Mouse (Mus musculus): ENCODE measurements around the gene Lyl1. TPM values are rescaled to one million over a fixed set of nuclear protein-coding genes. Genes with fewer than 3 reads are reported as not detected.
"Not testable (repeated sequence)": the region's sequence is repeated elsewhere in the genome, so short reads cannot be mapped to it uniquely, and the experiment has no call there.

The Lyl1 gene
- polyA plus RNA-seq, 1 experiment from 2014 or later: 5.1 TPM

GRCm38 (mm10) chr8:84664566-84665384 is 36.5 kb upstream of the Lyl1 start:
- ATAC-seq (ENCODE audit: low FRiP score) (peak; percentile 51), DNase-seq (ENCODE audit: low spot score, missing footprints) (peak; percentile 99)
- no peaks in the 10 kb centered on the region for H3K27me3 ChIP-seq (ENCODE audit: control insufficient read depth, insufficient read depth, low read length)
- peak overlapping the region; percentile 59 for H3K4me3 ChIP-seq (ENCODE audit: low read depth, low read length)
- H3K27ac ChIP-seq (ENCODE audit: low read depth, low read length): peak overlapping the region; percentile 80
- H3K36me3 ChIP-seq (ENCODE audit: control insufficient read depth, insufficient read depth, low read length): peaks cover 3% of the 10 kb centered on the region; the same call in 1 of the 2 replicates
- peak overlapping the region; percentile 68 for H3K9ac ChIP-seq (ENCODE audit: low read length)
- WGBS: under 1% methylated on average over 29 of the region's 29 CpGs
- peaks cover 32% of the 10 kb centered on the region for H3K4me1 ChIP-seq (ENCODE audit: control insufficient read depth, insufficient read depth, low read length)
- no peaks in the 10 kb centered on the region for H3K9me3 ChIP-seq (ENCODE audit: control insufficient read depth, low read length)
- peak overlapping the region; percentile 99 for H3K4me2 ChIP-seq

GRCm38 (mm10) chr8:84665385-84665893 is 35.8 kb upstream of the Lyl1 start:
- 3% methylated on average over 14 of the region's 14 CpGs for WGBS
- Histone ChIP-seq H3K9me3 (ENCODE audit: control insufficient read depth, low read length) (no peaks in the 10 kb centered on the region), H3K4me2 (peak overlapping the region; percentile 99), H3K36me3 (ENCODE audit: control insufficient read depth, insufficient read depth, low read length) (peaks cover 6% of the 10 kb centered on the region), H3K27me3 (ENCODE audit: control insufficient read depth, insufficient read depth, low read length) (no peaks in the 10 kb centered on the region), H3K4me1 (ENCODE audit: control insufficient read depth, insufficient read depth, low read length) (peaks cover 26% of the 10 kb centered on the region), H3K9ac (ENCODE audit: low read length) (peak overlapping the region; percentile 68), H3K27ac (ENCODE audit: low read depth, low read length) (peak overlapping the region; percentile 50), H3K4me3 (ENCODE audit: low read depth, low read length) (peak overlapping the region; percentile 59)
- DNase-seq (ENCODE audit: low spot score, missing footprints): no peak
- ATAC-seq (ENCODE audit: low FRiP score): no peak

- Histone ChIP-seq H3K27ac (ENCODE audit: low read depth, low read length) (no peak overlapping the region), H3K9ac (ENCODE audit: low read length) (no peak overlapping the region), H3K4me2 (no peak overlapping the region), H3K36me3 (ENCODE audit: control insufficient read depth, insufficient read depth, low read length) (peaks cover 6% of the 10 kb centered on the region), H3K9me3 (ENCODE audit: control insufficient read depth, low read length) (no peaks in the 10 kb centered on the region), H3K27me3 (ENCODE audit: control insufficient read depth, insufficient read depth, low read length) (no peaks in the 10 kb centered on the region), H3K4me1 (ENCODE audit: control insufficient read depth, insufficient read depth, low read length) (peaks cover 8% of the 10 kb centered on the region), H3K4me3 (ENCODE audit: low read depth, low read length) (no peak overlapping the region)
- 78% methylated on average over 1 of the region's 1 CpGs for WGBS
- DNase-seq (ENCODE audit: low spot score, missing footprints): no peak
- no peak for ATAC-seq (ENCODE audit: low FRiP score)
Observed at GRCm38 (mm10) chr8:84668081-84668480, 33.2 kb upstream of the Lyl1 start.

GRCm38 (mm10) chr8:84668731-84669485 is 32.3 kb upstream of the Lyl1 start:
- Histone ChIP-seq H3K27me3 (ENCODE audit: control insufficient read depth, insufficient read depth, low read length) (no peaks in the 10 kb centered on the region), H3K4me2 (no peak overlapping the region), H3K36me3 (ENCODE audit: control insufficient read depth, insufficient read depth, low read length) (peaks cover 6% of the 10 kb centered on the region), H3K9me3 (ENCODE audit: control insufficient read depth, low read length) (no peaks in the 10 kb centered on the region), H3K4me3 (ENCODE audit: low read depth, low read length) (no peak overlapping the region), H3K9ac (ENCODE audit: low read length) (no peak overlapping the region), H3K4me1 (ENCODE audit: control insufficient read depth, insufficient read depth, low read length) (peaks cover 4% of the 10 kb centered on the region; the same call in 1 of the 2 replicates), H3K27ac (ENCODE audit: low read depth, low read length) (no peak overlapping the region)
- WGBS: 83% methylated on average over 6 of the region's 6 CpGs
- ATAC-seq (ENCODE audit: low FRiP score) (no peak), DNase-seq (ENCODE audit: low spot score, missing footprints) (no peak)

GRCm38 (mm10) chr8:84670295-84671006 is 30.8 kb upstream of the Lyl1 start:
- H3K9ac ChIP-seq (ENCODE audit: low read length); ATAC-seq (ENCODE audit: low FRiP score); DNase-seq (ENCODE audit: low spot score, missing footprints); H3K9me3 ChIP-seq (ENCODE audit: control insufficient read depth, low read length); H3K4me1 ChIP-seq (ENCODE audit: control insufficient read depth, insufficient read depth, low read length); H3K4me3 ChIP-seq (ENCODE audit: low read depth, low read length); H3K27ac ChIP-seq (ENCODE audit: low read depth, low read length); H3K4me2 ChIP-seq; H3K27me3 ChIP-seq (ENCODE audit: control insufficient read depth, insufficient read depth, low read length): not testable (repeated sequence)
- peaks cover 13% of the 10 kb centered on the region for H3K36me3 ChIP-seq (ENCODE audit: control insufficient read depth, insufficient read depth, low read length)
- WGBS: 92% methylated on average over 5 of the region's 5 CpGs

- ATAC-seq (ENCODE audit: low FRiP score): no peak
- H3K36me3 ChIP-seq (ENCODE audit: control insufficient read depth, insufficient read depth, low read length): peaks cover 8% of the 10 kb centered on the region
- no peaks in the 10 kb centered on the region for H3K4me1 ChIP-seq (ENCODE audit: control insufficient read depth, insufficient read depth, low read length)
- H3K9me3 ChIP-seq (ENCODE audit: control insufficient read depth, low read length): no peaks in the 10 kb centered on the region
- WGBS: 95% methylated on average over 5 of the region's 5 CpGs
- no peak overlapping the region for H3K27ac ChIP-seq (ENCODE audit: low read depth, low read length)
- H3K9ac ChIP-seq (ENCODE audit: low read length): no peak overlapping the region
- no peak overlapping the region for H3K4me2 ChIP-seq
- no peaks in the 10 kb centered on the region for H3K27me3 ChIP-seq (ENCODE audit: control insufficient read depth, insufficient read depth, low read length)
- DNase-seq (ENCODE audit: low spot score, missing footprints): no peak
- H3K4me3 ChIP-seq (ENCODE audit: low read depth, low read length): no peak overlapping the region
Observed at GRCm38 (mm10) chr8:84677305-84677704, 24.0 kb upstream of the Lyl1 start.

- Histone ChIP-seq H3K4me3 (ENCODE audit: low read depth, low read length) (no peak overlapping the region), H3K9ac (ENCODE audit: low read length) (no peak overlapping the region), H3K27me3 (ENCODE audit: control insufficient read depth, insufficient read depth, low read length) (no peaks in the 10 kb centered on the region), H3K4me2 (no peak overlapping the region), H3K36me3 (ENCODE audit: control insufficient read depth, insufficient read depth, low read length) (no peaks in the 10 kb centered on the region), H3K9me3 (ENCODE audit: control insufficient read depth, low read length) (no peaks in the 10 kb centered on the region), H3K4me1 (ENCODE audit: control insufficient read depth, insufficient read depth, low read length) (peaks cover 8% of the 10 kb centered on the region), H3K27ac (ENCODE audit: low read depth, low read length) (no peak overlapping the region)
- 92% methylated on average over 2 of the region's 2 CpGs for WGBS
- DNase-seq (ENCODE audit: low spot score, missing footprints): no peak
- no peak for ATAC-seq (ENCODE audit: low FRiP score)
Observed at GRCm38 (mm10) chr8:84681476-84681875, 19.8 kb upstream of the Lyl1 start.

- 88% methylated on average over 2 of the region's 2 CpGs for WGBS
- no peak overlapping the region for H3K27ac ChIP-seq (ENCODE audit: low read depth, low read length)
- H3K4me1 ChIP-seq (ENCODE audit: control insufficient read depth, insufficient read depth, low read length): peaks cover 12% of the 10 kb centered on the region
- ATAC-seq (ENCODE audit: low FRiP score) (no peak), DNase-seq (ENCODE audit: low spot score, missing footprints) (no peak)
- no peak overlapping the region for H3K4me2 ChIP-seq
- no peak overlapping the region for H3K4me3 ChIP-seq (ENCODE audit: low read depth, low read length)
- H3K36me3 ChIP-seq (ENCODE audit: control insufficient read depth, insufficient read depth, low read length): no peaks in the 10 kb centered on the region
- H3K27me3 ChIP-seq (ENCODE audit: control insufficient read depth, insufficient read depth, low read length): no peaks in the 10 kb centered on the region
- H3K9me3 ChIP-seq (ENCODE audit: control insufficient read depth, low read length): no peaks in the 10 kb centered on the region
- no peak overlapping the region for H3K9ac ChIP-seq (ENCODE audit: low read length)
Observed at GRCm38 (mm10) chr8:84682257-84682656, 19.0 kb upstream of the Lyl1 start.

Data from midbrain, embryonic 11.5 days (tissue).